Mouse (Mus musculus) layer of hippocampus, adult 18-20 months (tissue): Measurements from ENCODE around the gene Bnip3. TPM values are rescaled to one million over a fixed set of nuclear protein-coding genes. Genes with fewer than 3 reads are reported as not detected.

Experiments used
- DNase-seq, 2 experiments: peaks; one replicate each; pipeline ENCODE4 v3.0.0; 2022; ENCODE audit warnings: low spot score in 2 of 2
- long read RNA-seq: library from polyadenylated mRNA; stranded (forward); transcript quantifications from one replicate; pipeline ENCODE4 v2.0.0, GENCODE M21; 2021
- total RNA-seq, 2 experiments: library from RNA; stranded (reverse); gene quantifications; 2 replicates each; pipeline ENCODE4 v1.2.3; 2021

Bnip3 gene
- 100 to 1,000 TPM; 103 to 113 TPM for total RNA-seq
- long read RNA-seq, transcript Bnip3-201 (6 exons, 1,756 nt) = major isoform, 186 of 194 reads
- long read RNA-seq, partial matches to known transcripts = 5 of 194 reads
- long read RNA-seq, other reads (novel, unspliced or antisense) = 3 of 194 reads

- DNase-seq = peak; percentile 64 to 85
These were observed at the start of gene Bnip3 for GRCm38 (mm10) chr7:138909277-138910192. Gene Bnip3, minus strand, starts transcription at chr7:138909519.

- no peak for DNase-seq
These were observed 47.8 kb upstream of the Bnip3 start for GRCm38 (mm10) chr7:138957106-138957505.

- no peak for DNase-seq
These were observed 46.5 kb upstream of the Bnip3 start for GRCm38 (mm10) chr7:138955787-138956186.

- DNase-seq = no peak
These were observed 39.0 kb upstream of the Bnip3 start for GRCm38 (mm10) chr7:138948309-138948708.

GRCm38 (mm10) chr7:138947741-138948140, 38.4 kb upstream of the Bnip3 start:
- DNase-seq = no peak

GRCm38 (mm10) chr7:138945668-138946067, 36.3 kb upstream of the Bnip3 start:
- no peak for DNase-seq

GRCm38 (mm10) chr7:138942301-138942700, 33.0 kb upstream of the Bnip3 start:
- DNase-seq = no peak

GRCm38 (mm10) chr7:138941571-138941970, 32.3 kb upstream of the Bnip3 start:
- DNase-seq = peak in 1 of 2 experiments; percentile 44

GRCm38 (mm10) chr7:138940612-138941461, 31.5 kb upstream of the Bnip3 start, which contains the start of gene Jakmip3:
Gene Jakmip3, plus strand, starts transcription at chr7:138940730.
- DNase-seq = peak; percentile 66 to 70

- DNase-seq = peak; percentile 64 to 72
These were observed 30.9 kb upstream of the Bnip3 start for GRCm38 (mm10) chr7:138940256-138940611.

GRCm38 (mm10) chr7:138938991-138939390, 29.7 kb upstream of the Bnip3 start:
- DNase-seq = no peak

GRCm38 (mm10) chr7:138934523-138934922, 25.2 kb upstream of the Bnip3 start:
- DNase-seq = no peak

- DNase-seq = peak in 1 of 2 experiments; percentile 72
These were observed 19.1 kb upstream of the Bnip3 start for GRCm38 (mm10) chr7:138928456-138928855.

GRCm38 (mm10) chr7:138923756-138924425, 14.6 kb upstream of the Bnip3 start:
- DNase-seq = peak in 1 of 2 experiments; percentile 35

GRCm38 (mm10) chr7:138921611-138922010, 12.3 kb upstream of the Bnip3 start:
- no peak for DNase-seq

- DNase-seq = peak in 1 of 2 experiments; percentile 36
These were observed 10.0 kb upstream of the Bnip3 start for GRCm38 (mm10) chr7:138919156-138919944.

GRCm38 (mm10) chr7:138913616-138914015, 4.3 kb upstream of the Bnip3 start:
- no peak for DNase-seq

GRCm38 (mm10) chr7:138910193-138910562, 859 bp upstream of the Bnip3 start:
- DNase-seq = no peak

- no peak for DNase-seq
These were observed 497 bp downstream of the Bnip3 start for GRCm38 (mm10) chr7:138908768-138909276.

- no peak for DNase-seq
These were observed 1.3 kb downstream of the Bnip3 start for GRCm38 (mm10) chr7:138907976-138908375.
